Mouse (Mus musculus) neutrophil, adult 5-6 weeks (primary cell): ENCODE measurements around the gene Shprh. TPM values are rescaled to one million over a fixed set of nuclear protein-coding genes. Genes with fewer than 3 reads are reported as not detected.
"Not testable (repeated sequence)": the region's sequence is repeated elsewhere in the genome, so short reads cannot be mapped to it uniquely, and the experiment has no call there.

Source experiments
- ATAC-seq: fragments of 151-379, 151-347 bp; 2 replicates; pipeline ENCODE4 v1.8.0; 2017; ENCODE audit warnings: mild to moderate bottlenecking, moderate TSS enrichment; ENCODE audit not compliant: insufficient number of reproducible peaks, poor library complexity, low FRiP score, severe bottlenecking; ENCODE audit errors: extremely low read depth
- total RNA-seq: library from RNA; stranded (forward); fragments of 200-1000 nt; gene quantifications from 2 replicates; pipeline ENCODE4 v1.2.3, GENCODE M21; 2017

The Shprh gene
- 45.7 and 50.4 TPM in 2 replicates for total RNA-seq

DNA sequence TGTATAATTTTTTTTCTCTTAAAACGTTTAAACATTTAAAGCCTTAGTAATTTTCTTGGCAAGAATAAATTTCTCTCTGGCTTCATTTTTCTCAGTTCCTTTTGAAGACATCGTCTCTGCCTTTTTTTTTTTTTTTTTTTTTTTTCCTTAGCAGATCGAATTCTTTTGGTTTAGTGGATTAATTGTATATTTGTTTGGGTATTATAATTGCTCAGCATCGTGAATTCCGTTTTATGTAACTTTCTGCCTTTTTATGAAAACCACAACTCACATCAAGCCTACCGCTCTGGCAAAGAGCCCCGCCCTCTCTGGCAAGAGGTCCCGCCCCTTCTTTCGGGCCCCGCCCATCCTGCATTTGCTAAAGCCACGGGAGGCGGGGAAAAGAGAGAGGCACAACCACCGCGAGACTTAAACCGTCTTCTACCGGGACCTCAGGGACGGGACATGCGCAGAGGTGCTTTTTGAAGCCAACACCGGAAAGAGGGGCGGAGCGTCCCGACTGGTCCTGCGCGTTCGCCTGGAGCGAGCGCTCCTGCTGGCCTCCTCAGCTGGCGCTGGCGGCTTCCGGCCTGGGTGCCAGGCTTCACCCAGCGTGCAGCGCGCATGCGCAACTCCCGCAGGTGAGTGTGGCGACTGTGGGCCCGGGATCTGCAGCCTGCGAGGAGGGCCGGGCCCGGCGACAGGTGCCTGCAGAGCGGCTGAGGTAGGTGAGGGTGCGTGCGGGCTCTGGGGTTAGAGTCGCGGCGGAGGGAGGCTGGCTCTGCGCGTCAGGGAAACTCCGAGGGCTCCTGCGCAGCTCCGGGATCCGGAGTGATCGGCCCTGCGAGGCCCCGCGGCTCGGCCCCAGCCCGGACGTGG, at the start of gene Shprh:
TSS of gene Shprh (plus strand) at position 544 of the 858 bp plus-strand sequence.
- ATAC-seq: peak; percentile 99

DNA sequence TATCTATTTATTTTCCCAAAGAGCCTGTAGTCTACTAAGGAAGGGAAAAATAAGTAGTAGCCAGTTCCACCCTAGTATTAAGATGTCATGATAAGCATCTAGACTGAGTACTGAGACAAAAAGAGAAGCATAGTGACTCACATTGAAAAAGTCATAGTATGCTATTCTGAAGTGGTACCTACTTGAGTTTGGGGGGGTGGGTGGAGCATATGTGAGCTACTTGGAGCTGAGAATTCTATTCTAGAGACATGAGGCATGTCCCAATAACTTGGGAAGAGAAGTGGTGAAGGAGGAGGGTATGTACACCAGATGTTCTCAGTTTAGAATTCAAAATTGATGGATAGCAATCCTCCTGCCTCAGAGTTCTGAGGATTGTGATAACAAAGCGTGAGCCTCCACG, 27.4 kb upstream of the Shprh start:
- no peak for ATAC-seq

GRCm38 (mm10) chr10:11145580-11145979, 3.6 kb upstream of the Shprh start:
- no peak for ATAC-seq

DNA sequence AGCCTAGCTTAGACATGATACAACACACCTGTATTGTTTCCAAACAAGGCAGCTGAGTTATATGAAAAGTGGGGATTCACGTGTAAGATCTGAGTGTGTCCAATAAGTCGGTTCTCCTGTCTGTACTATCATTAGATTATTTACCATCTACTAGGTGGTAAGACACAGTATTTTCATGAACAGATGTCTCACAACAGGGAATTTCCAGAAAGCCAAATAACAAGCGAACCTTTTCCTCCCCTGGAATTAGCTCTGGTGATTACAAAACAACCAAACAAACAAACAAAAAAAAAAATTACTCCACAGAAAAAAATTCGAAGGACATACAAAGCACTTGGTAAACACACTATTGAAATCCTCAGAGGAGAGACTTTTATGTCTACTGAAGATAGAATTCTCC, 781 bp upstream of the Shprh start:
- ATAC-seq: no peak

GRCm38 (mm10) chr10:11149742-11150125, 507 bp downstream of the Shprh start:
- ATAC-seq: no peak

DNA sequence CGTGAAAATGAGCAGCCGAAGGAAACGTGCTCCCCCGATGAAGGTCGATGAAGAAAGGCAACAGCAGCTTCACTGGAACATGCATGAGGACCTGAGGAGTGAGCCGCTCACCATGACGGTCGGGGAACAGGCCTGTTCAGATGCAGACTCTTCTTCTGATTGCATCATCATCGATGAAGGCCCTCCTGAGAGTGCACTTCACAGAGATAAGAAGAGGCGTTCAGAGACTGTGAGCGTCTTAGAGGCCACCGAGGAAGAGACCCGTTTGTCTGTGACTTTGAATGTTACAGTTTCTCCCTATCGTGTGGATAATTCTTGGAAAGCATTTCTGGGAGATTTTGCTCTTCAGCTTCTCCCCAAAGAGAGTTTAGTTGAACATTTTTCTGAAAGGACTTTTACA, 2.4 kb downstream of the Shprh start:
- ATAC-seq: no peak

DNA sequence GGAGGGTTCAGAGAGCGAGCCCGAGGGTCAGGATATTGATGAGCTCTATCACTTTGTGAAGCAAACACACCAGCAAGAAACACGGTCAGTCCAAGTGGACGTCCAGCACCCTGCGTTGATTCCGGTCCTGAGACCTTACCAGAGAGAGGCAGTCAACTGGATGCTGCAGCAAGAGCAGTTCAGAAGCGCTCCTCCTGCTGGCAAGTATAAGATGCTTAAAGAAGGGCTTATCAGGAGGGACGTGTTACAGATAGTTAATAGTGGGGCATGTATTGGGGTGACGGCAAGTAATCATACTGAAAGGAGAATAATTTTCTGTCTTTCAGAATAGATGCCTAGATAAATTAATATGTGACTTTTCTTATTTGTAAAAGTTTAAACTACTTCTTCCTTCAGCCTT, 7.8 kb downstream of the Shprh start:
- no peak for ATAC-seq

- ATAC-seq: no peak
These were observed 15.3 kb downstream of the Shprh start for GRCm38 (mm10) chr10:11164537-11164936.

DNA sequence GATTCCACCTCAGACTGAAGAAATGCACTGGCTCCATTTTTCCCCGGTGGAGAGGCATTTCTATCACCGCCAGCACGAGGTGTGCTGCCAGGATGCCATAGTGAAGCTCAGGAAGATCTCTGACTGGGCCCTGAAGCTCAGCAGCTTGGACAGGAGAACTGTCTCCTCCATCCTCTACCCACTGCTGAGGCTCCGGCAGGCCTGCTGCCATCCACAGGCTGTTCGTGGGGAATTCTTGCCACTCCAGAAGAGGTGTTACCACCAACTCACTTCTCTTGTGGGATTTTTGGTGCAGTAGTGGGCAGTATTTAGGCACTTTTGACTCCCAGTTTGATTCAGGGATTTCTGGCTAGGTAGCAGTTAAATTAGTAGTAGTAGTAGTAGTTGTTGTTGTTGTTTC, 21.0 kb downstream of the Shprh start:
- ATAC-seq: no peak

DNA sequence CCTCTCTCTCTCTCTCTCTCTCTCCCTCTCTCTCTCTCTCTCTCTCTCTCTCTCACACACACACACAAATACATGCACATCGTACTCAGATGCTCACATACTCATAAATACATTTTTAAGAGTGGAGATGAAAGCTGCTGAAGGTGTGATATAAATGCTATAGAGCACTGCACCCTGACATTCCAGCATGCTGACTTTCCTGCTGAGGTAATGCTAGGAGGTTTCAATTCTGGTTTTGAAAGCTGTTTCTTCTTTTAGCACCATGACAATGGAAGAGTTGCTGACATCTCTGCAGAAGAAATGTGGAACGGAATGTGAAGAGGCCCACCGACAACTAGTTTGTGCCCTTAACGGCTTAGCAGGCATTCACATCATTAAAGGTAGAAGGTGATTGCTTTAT, 22.4 kb downstream of the Shprh start:
- no peak for ATAC-seq

DNA sequence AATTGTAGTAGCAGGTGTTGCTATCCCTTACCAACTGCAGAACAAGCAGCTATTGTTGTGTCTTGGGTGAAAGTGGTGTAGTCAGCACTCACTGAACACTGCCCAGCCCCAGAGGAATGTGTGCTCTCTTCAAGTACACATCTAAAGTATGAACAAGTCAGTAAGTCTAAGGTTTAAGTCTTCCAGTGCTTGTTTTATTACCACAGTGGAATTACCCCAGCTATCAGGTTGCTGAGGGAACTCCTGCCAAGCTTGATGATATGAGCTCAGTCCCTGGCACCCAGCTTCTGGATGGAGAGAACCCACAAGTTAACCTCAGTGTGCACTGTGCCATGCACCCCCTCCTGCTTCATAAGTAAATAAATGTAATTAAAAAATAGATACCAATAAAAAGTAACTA, 23.3 kb downstream of the Shprh start:
- ATAC-seq: no peak

DNA sequence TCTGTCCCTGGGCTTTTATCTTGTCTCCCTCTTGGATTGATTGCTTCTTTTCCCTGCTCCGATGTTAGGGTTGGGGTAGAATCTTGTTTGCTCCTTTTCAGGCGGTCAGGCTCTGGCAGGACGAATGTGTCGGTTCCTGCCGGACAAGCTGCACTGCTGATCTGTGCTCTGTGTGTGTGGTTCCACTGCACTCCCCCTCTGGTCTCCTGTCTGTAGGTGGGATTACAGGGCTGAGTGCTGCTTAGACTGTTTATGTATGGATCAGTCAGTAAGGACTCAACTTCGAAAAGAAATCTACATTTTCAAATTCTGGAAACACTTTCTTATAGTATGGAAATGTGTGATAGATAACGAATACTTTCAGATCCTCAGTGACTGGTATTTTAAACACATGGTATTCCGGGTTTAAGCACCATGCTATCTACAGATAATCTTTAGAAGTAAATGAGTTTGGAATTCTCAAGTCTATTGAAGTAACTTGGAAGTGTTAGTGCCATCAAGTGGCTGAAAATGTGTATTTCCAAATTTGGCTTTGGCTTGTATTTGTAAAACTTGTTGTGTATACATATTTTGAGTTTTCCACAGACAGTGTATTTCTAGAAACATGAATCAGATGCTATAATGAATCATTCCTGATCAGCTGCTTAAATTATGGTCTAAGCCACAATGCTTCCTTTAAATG, 26.7 kb downstream of the Shprh start:
- ATAC-seq: no peak

DNA sequence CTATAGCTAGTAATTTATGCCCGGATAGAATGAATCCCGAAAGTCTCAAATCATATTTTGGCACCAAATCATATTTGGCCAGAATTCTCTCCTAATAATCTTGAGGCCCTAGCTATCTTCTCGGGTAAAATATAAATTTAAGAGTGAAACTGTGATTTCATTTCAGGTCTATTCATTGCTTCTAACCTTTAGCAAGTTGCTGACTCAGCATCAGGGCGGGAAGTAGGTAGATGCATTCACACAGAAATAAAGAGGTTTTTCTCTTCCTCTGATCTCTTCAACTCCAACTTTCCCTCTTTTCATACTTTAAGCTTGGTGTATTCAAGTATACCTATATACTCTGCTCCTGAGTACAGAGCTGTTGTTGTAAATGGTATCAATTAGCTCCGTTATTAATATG, 30.9 kb downstream of the Shprh start:
- no peak for ATAC-seq

GRCm38 (mm10) chr10:11197341-11197740, 48.1 kb downstream of the Shprh start:
- ATAC-seq: no peak

DNA sequence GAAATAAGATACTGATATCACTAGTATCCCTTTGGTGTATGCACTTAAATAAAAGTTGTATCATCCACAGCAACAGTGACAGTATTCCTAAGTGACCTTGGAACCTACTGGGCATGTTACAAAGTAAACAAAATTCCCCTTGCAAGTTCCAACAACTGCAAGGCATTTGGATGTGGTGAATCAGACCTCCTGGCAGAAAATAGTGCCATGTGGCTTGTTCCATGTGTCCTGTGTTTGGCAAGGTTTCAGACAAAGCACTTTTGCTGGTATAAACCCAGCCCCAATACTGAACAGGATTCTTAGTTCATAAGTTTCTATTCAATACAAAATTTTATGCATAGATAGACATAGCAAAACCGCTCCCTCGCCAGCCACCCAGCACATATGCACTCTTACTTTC, 49.1 kb downstream of the Shprh start:
- no peak for ATAC-seq

GRCm38 (mm10) chr10:11199980-11200379, 50.8 kb downstream of the Shprh start:
- no peak for ATAC-seq

- not testable (repeated sequence) for ATAC-seq
These were observed 56.7 kb downstream of the Shprh start for GRCm38 (mm10) chr10:11205883-11206282.

GRCm38 (mm10) chr10:11208670-11209069, 59.4 kb downstream of the Shprh start:
- no peak for ATAC-seq

DNA sequence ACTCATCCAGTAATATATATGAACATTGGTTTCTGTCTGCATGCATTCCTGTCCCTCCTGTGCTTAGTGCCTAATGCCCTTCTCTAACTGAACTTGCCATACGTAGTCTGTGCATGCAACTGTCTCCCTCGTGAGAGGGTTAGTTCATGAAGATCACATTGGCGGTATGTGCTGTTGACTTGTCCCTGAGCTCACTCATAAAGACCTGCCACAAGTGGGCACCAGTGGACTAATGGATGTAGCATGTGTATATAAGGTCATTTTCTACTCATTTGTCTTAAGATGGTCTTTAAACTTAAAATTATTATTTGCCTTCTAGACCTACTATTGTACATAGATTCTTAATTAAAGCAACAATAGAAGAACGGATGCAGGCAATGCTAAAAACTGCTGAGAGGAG, 62.8 kb downstream of the Shprh start:
- no peak for ATAC-seq

DNA sequence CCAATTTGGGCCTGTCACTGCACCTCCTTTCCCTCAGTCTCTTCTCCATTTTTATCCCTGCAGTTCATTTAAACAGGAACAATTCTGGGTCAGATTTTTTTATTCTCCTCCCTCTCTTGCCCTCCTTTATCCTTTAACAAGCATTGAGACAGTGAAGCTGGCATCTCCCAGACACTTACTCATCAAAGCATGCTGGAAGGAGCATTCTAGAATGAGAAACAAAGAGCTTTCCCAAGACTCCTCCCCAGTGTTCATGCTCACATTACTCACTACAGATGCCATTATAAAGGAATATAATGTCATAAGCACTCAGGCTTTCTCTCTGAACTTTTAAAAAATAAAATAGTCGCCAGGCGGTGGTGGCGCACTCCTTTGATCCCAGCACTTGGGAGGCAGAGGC, 77.2 kb downstream of the Shprh start:
- ATAC-seq: no peak
